Mouse (Mus musculus) heart, embryonic 16.5 days (tissue): ENCODE measurements around the gene Mrpl2. TPM values are rescaled to one million over a fixed set of nuclear protein-coding genes. Genes with fewer than 3 reads are reported as not detected.

Experiments
- ATAC-seq: fragments of 200-750 bp; cut with Nextera tagmentation; replicated peaks from 2 replicates; pipeline ENCODE4 v1.8.0; 2017; ENCODE audit warnings: moderate number of reproducible peaks; ENCODE audit not compliant: insufficient read depth, low FRiP score; ENCODE audit errors: extremely low read depth
- H3K27ac ChIP-seq: fragments of 300-500 bp; sonication (generic); 2 replicates; pipeline ENCODE4 v1.5.1; 2014; ENCODE audit warnings: mild to moderate bottlenecking, low read length, control low read depth, moderate library complexity
- H3K27me3 ChIP-seq: fragments of 300-500 bp; sonication (generic); 2 replicates; pipeline ENCODE4 v1.6.1; 2014; ENCODE audit warnings: low read length, mixed read lengths; ENCODE audit not compliant: control insufficient read depth, insufficient read depth
- H3K36me3 ChIP-seq: fragments of 300-500 bp; sonication (generic); 2 replicates; pipeline ENCODE4 v1.6.1; 2014; ENCODE audit not compliant: control insufficient read depth, insufficient read depth
- H3K4me1 ChIP-seq: fragments of 300-500 bp; sonication (generic); 2 replicates; pipeline ENCODE4 v1.6.1; 2014; ENCODE audit warnings: low read length, mixed read lengths; ENCODE audit not compliant: control insufficient read depth, insufficient read depth
- H3K4me2 ChIP-seq: fragments of 300-500 bp; sonication (generic); 2 replicates; pipeline ENCODE4 v1.6.1; 2014; ENCODE audit warnings: low read depth, mild to moderate bottlenecking, control low read depth, low read length
- H3K4me3 ChIP-seq: fragments of 300-500 bp; sonication (generic); 2 replicates; pipeline ENCODE4 v1.5.1; 2014; ENCODE audit warnings: mild to moderate bottlenecking, control low read depth, low read length
- H3K9ac ChIP-seq: fragments of 300-500 bp; sonication (generic); 2 replicates; pipeline ENCODE4 v1.6.1; 2014; ENCODE audit warnings: low read length, control low read depth
- H3K9me3 ChIP-seq: fragments of 300-500 bp; sonication (generic); replicated peaks from 2 replicates; pipeline ENCODE4 v1.6.1; 2016; ENCODE audit warnings: low read length; ENCODE audit not compliant: control insufficient read depth
- WGBS: fragments of 180-500 bp; shearing (Covaris S2); extraction: QIAGEN DNeasy Blood & Tissue Kit; methylation state at CpG from one replicate; pipeline ENCODE4 v1.1.7; 2014; 5-methylcytosine and 5-hydroxymethylcytosine counted together
- polyA plus RNA-seq: library from polyadenylated mRNA; unstranded; fragments of >200 nt; fragmentation: Nextera tagmentation; extraction: Ambion mirVana; gene quantifications from 2 replicates; pipeline ENCODE4 v1.2.1, GENCODE M21; 2015

Gene Mrpl2
- polyA plus RNA-seq, 1 experiment from 2014 or later = 117 TPM

DNA sequence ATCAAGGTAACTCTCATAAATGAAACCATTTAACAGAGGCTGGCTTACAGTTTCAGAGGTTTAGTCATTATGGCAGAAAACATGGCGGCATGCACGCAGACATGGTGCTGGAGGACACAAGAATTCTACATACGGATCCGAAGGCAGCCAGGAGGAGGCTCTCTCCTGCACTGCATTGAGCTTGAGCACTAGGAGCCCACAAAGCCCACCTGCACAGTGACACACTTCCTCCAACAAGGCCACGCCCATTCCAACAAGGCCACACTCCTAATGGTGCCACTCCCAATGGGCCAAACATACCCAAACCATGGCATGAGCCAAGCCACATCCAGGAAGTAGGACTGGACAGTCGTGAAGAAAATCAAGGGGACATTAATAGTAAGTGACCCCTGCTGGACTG, 34.7 kb upstream of the Mrpl2 start:
- Histone ChIP-seq H3K36me3 (no peaks in the 10 kb centered on the region), H3K4me2 (no peak overlapping the region), H3K27me3 (no peaks in the 10 kb centered on the region), H3K4me3 (no peak overlapping the region), H3K4me1 (peaks cover 23% of the 10 kb centered on the region), H3K9me3 (no peaks in the 10 kb centered on the region), H3K27ac (no peak overlapping the region), H3K9ac (no peak overlapping the region)
- no peak for ATAC-seq
- 96% methylated on average over 6 of the region's 6 CpGs for WGBS

DNA sequence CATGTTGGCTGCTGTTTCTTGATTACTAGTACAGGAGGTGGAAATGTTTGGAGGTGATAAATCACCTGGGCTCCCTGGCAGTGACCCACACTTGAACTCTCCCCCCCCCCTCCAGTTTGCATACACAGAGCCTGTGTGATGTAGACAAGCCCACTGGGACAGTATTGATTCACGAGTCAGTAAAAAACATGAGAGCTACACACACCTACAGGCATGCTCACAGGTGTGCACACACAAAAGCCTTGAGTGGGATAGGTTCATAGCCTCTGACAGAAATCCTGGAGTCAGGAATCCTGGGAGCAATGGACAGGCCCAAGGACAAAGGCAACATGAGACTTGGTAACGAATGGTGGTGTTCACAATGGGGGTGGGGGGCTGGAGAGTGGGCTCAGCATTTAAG, 33.8 kb upstream of the Mrpl2 start:
- Histone ChIP-seq H3K4me1 (peaks cover 31% of the 10 kb centered on the region), H3K4me2 (no peak overlapping the region), H3K9me3 (no peaks in the 10 kb centered on the region), H3K4me3 (no peak overlapping the region), H3K36me3 (no peaks in the 10 kb centered on the region), H3K27me3 (no peaks in the 10 kb centered on the region), H3K9ac (no peak overlapping the region; the same call in 1 of the 2 replicates), H3K27ac (no peak overlapping the region)
- no peak for ATAC-seq
- WGBS = 68% methylated on average over 2 of the region's 2 CpGs

DNA sequence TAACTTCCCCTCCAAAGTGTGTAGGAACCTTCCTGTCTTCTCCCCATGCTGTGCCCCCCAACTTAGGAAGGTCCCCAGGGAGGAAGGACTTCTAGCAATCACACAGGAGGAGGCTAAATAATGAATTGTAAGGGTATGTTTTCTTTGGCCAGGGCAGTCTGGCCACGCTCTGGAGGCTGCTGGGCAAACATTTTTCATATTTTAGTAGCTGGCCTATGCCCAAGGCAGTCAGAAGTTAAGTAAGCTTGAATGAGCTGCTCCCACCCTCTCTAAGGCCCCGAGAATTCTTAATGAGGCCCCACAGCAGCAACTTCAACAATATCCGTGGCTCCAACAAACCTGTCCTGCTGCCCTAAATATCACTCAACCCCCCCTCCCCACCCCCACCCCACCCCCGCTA, 33.2 kb upstream of the Mrpl2 start:
- no peak overlapping the region for H3K4me3 ChIP-seq
- no peak for ATAC-seq
- H3K9ac ChIP-seq = peak overlapping the region; percentile 50; the same call in 1 of the 2 replicates
- H3K4me1 ChIP-seq = peaks cover 37% of the 10 kb centered on the region
- H3K9me3 ChIP-seq = no peaks in the 10 kb centered on the region
- WGBS = 36% methylated on average over 4 of the region's 4 CpGs
- peak overlapping the region; percentile 29 for H3K27ac ChIP-seq
- H3K36me3 ChIP-seq = no peaks in the 10 kb centered on the region
- peak overlapping the region; percentile 13; the same call in 1 of the 2 replicates for H3K4me2 ChIP-seq
- H3K27me3 ChIP-seq = no peaks in the 10 kb centered on the region

DNA sequence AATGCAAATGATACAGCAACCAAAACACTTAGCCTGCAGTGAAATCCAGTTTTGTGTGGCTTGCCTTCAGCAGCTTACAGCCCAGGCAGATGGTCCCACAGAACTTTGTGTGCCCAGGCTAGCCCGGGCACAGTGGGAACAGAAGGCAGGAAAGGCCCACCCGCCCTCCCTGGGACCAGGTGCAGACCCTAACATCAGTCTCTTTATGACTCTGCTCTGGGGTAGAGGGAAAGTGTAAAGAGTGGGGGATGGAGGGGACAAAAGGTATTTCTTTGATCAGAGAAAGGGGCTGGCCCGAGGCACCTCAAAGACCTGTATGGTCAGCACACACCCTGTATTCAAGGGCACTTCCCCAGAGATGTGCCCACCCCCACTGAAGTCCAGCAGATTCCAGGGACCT, 32.8 kb upstream of the Mrpl2 start:
- Histone ChIP-seq H3K4me1 (peaks cover 41% of the 10 kb centered on the region), H3K36me3 (no peaks in the 10 kb centered on the region), H3K9me3 (no peaks in the 10 kb centered on the region), H3K27ac (peak overlapping the region; percentile 16), H3K4me3 (no peak overlapping the region), H3K4me2 (no peak overlapping the region), H3K27me3 (no peaks in the 10 kb centered on the region), H3K9ac (no peak overlapping the region)
- WGBS = 55% methylated on average over 3 of the region's 3 CpGs
- no peak for ATAC-seq

DNA sequence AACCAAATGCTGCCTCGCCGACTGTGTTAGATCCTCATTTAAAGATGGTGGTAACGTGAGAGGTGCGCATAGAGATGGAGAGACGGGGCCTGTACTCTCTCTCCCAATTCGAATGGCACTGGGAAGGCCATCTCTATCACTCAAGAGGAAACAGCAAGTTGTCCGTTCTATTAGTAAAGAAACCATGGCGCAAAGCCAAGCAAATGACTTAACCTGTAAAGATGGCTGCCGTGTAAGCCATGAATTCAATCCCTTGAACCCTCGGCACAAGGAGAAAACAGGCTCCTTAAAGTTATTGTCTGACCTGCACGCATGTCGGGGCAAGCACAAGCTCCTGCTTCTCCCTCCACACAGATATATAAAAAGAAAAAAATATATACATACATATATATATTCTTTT, 28.2 kb upstream of the Mrpl2 start:
- Histone ChIP-seq H3K4me1 (peaks cover 75% of the 10 kb centered on the region), H3K9me3 (no peaks in the 10 kb centered on the region), H3K4me2 (peak overlapping the region; percentile 45), H3K27ac (peak overlapping the region; percentile 87), H3K9ac (peak overlapping the region; percentile 71; the same call in 1 of the 2 replicates), H3K27me3 (no peaks in the 10 kb centered on the region), H3K36me3 (no peaks in the 10 kb centered on the region), H3K4me3 (no peak overlapping the region)
- no peak for ATAC-seq
- WGBS = 55% methylated on average over 12 of the region's 12 CpGs

DNA sequence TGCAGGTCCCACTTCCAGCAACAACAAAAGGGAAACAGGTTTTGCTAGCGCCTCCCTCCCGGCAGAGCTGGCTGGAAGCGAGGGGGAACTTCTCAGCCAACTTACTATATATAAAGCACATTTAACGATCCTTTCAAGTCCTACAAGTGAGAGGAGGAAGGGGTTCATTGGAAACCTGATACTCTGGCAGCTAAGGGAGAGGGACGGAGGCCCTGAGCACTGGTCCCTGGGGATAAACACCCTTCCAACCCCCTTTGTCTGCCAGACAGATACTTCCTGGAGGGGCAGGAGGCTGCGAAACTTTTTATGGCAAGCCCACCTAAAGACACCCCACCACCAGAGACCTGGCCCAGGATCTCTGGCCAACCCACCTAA, 27.6 kb upstream of the Mrpl2 start:
- no peaks in the 10 kb centered on the region for H3K27me3 ChIP-seq
- ATAC-seq = no peak; the same call in 1 of the 2 replicates
- 11% methylated on average over 6 of the region's 6 CpGs for WGBS

DNA sequence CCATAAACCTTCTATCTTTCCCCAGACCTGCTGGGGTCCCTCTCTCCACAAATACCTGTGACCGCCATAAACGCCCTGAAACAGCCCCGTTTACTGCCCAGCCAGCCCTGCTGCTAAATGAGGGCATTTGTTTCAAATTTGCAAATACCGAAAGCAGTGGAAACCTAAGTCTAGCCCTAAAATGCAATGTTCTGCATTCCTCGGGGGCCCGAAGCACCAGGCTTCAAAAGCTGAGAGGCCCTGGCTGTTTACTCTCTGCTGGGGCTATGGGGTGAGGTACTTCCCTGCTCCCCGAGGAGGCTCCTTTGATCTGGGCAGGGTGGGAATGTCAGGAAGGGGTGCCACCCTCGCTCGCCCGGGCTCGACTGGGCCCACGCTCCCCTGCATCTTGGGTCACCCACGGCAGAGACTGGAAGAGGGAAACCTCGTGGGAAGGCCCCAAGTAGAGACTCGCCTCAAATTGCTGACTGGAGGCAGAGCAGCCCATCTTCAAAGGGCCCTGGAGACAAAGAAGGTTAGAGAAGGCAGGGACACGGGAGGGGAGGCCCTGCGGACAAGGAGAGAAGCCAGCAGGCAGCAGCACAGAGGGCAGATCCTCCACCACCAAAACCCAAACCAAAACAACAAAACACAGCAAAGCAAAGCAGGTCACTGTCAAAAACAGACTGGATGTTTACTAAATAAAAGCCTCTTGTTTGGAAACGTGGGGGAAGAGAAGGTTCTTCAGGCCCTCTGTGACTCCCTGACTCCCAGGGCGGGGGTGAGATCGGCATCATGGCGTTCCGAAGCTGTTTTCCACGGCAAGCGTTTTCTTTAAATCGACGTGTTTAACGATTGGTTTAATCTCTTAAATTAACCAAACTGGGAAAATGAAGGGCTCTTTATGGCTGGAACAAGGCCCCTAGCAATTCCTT, 27.0 kb upstream of the Mrpl2 start:
- Histone ChIP-seq H3K9ac (peak overlapping the region; percentile 71), H3K9me3 (no peaks in the 10 kb centered on the region), H3K4me1 (peaks cover 72% of the 10 kb centered on the region), H3K27ac (peak overlapping the region; percentile 87), H3K4me3 (no peak overlapping the region), H3K4me2 (peak overlapping the region; percentile 45), H3K36me3 (no peaks in the 10 kb centered on the region), H3K27me3 (no peaks in the 10 kb centered on the region)
- 20% methylated on average over 27 of the region's 27 CpGs for WGBS
- ATAC-seq = no peak

More for the DNA sequence above, 27.6 kb upstream of the Mrpl2 start:
- Histone ChIP-seq H3K9me3 (no peaks in the 10 kb centered on the region), H3K4me2 (peak overlapping the region; percentile 45), H3K36me3 (no peaks in the 10 kb centered on the region), H3K9ac (peak overlapping the region; percentile 71), H3K4me3 (0 out of 2 replicates have a peak overlapping the region, but pooled peaks have one; percentile 2), H3K27ac (peak overlapping the region; percentile 87), H3K4me1 (peaks cover 70% of the 10 kb centered on the region)

DNA sequence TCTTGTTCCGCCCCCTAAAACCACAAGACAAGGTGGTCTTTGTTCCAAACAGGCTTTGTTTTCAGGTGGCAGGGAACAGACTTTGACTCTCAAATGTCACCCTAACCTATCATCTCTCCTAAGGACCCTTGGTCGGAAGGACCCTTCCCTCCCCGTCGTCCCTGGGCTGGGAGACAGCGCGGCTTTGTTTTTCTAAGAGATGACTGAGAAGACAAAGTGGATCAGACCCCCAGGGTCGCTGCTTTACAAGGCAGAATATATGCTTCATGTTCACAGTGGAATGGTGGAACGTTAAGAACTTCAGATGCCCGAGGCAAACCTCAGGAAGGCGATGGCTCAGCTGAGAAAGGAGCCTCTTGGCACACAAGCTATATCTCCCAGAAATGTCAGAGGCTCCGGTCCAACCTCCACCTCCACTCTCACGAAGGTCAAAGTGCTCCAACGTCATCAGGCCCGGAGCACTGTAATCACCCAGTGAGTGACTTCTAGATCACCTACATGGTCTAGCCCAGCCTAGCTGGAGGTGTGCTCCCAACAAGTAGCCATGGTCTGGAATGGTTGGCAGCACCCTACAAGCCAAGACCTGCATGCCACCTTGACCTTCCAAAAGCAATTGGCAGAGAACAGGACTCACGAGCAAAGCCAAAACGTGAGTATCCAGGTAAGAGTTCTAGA, 26.2 kb upstream of the Mrpl2 start:
- H3K4me2 ChIP-seq = peak overlapping the region; percentile 45; the same call in 1 of the 2 replicates
- H3K4me3 ChIP-seq = no peak overlapping the region
- WGBS = 36% methylated on average over 16 of the region's 16 CpGs
- no peak for ATAC-seq
- no peaks in the 10 kb centered on the region for H3K9me3 ChIP-seq
- peak overlapping the region; percentile 71 for H3K9ac ChIP-seq
- peak overlapping the region; percentile 87 for H3K27ac ChIP-seq
- H3K4me1 ChIP-seq = peaks cover 79% of the 10 kb centered on the region
- no peaks in the 10 kb centered on the region for H3K36me3 ChIP-seq
- no peaks in the 10 kb centered on the region for H3K27me3 ChIP-seq

DNA sequence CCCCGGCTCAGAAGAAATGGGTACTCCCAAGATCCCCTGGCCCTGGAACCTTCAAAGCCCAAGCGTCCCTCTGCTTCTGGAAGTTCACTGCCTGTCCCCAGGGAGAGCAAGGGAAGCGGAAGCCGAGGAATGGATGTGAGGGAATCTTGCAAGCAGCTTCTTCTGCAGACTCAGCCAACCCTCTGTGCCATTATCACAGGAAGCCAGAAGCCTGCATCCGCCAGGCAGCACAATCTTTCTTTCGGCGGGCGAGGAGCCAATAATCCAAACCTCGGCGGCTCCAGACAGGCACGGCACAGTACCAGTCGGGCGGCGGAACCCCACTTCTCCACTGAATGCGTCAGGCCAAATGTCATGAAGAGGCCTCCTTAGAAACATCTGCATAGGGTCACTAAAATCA, 24.7 kb upstream of the Mrpl2 start:
- peak overlapping the region; percentile 52 for H3K9ac ChIP-seq
- peaks cover 85% of the 10 kb centered on the region for H3K4me1 ChIP-seq
- 14% methylated on average over 15 of the region's 15 CpGs for WGBS
- H3K27ac ChIP-seq = peak overlapping the region; percentile 78
- H3K36me3 ChIP-seq = no peaks in the 10 kb centered on the region
- no peak; the same call in 1 of the 2 replicates for ATAC-seq
- peak overlapping the region; percentile 19; the same call in 1 of the 2 replicates for H3K4me3 ChIP-seq
- peak overlapping the region; percentile 55 for H3K4me2 ChIP-seq
- no peaks in the 10 kb centered on the region for H3K27me3 ChIP-seq
- H3K9me3 ChIP-seq = no peaks in the 10 kb centered on the region
